Mouse (Mus musculus) cerebellum, adult 2 months (tissue): ENCODE measurements at regions not wholly inside any gene's neighbourhood (a gene's known extent, or its start where the extent isn't known, plus 50 kb on each side); places are given as distances from the start of the nearest gene placed in this dataset.

Experiments
- CTCF ChIP-seq: fragments of 200-500 bp; IDR thresholded peaks from 2 replicates; pipeline ENCODE4 v1.5.1; 2011; ENCODE audit warnings: low read depth, mild to moderate bottlenecking, control low read depth, low read length, moderate library complexity, borderline replicate concordance; ENCODE audit not compliant: insufficient read depth
- POLR2A ChIP-seq: fragments of 200-500 bp; IDR thresholded peaks from 2 replicates; pipeline ENCODE4 v1.6.1; 2011; ENCODE audit warnings: low read length, control low read depth, borderline replicate concordance; ENCODE audit not compliant: insufficient read depth

DNA sequence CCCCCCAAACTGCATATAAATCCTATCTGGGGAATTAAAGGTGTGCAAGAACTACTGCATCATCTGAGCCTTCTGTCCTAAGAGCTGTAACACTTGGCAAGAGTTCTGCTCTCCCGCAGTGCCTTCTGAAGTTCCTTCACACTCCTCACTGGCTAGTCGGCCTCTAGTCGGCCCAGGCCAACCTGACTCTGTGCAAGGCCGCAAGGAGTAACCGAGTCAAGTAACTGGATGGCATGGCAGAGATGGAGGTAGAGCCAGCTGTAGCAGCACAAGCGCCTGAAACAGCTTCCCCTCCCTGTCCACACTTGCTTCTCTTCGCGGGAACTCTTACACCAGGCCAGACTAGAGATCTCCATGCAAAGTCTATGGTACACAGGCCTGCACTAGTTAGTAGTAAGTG, 179.7 kb upstream of the Igbp1b start:
- TF ChIP-seq CTCF (no peak), POLR2A (no peak)
